Mouse (Mus musculus) hindbrain, embryonic 16.5 days (tissue): ENCODE results near the gene Rnf150. TPM values are rescaled to one million over a fixed set of nuclear protein-coding genes. Genes with fewer than 3 reads are reported as not detected.
"Not testable (repeated sequence)": the region's sequence is repeated elsewhere in the genome, so short reads cannot be mapped to it uniquely, and the experiment has no call there.

Source experiments
- ATAC-seq: fragments of 200-750 bp; cut with Nextera tagmentation; 2 replicates; pipeline ENCODE4 v1.8.0; 2017; ENCODE audit warnings: moderate TSS enrichment, moderate library complexity
- H3K27ac ChIP-seq: fragments of 300-500 bp; sonication (generic); 2 replicates; pipeline ENCODE4 v1.5.1; 2014; ENCODE audit warnings: low read depth, mild to moderate bottlenecking, control low read depth, low read length, moderate library complexity
- H3K27me3 ChIP-seq: fragments of 300-500 bp; sonication (generic); replicated peaks from 2 replicates; pipeline ENCODE4 v1.6.1; 2014; ENCODE audit warnings: low read length; ENCODE audit not compliant: control insufficient read depth, insufficient read depth
- H3K36me3 ChIP-seq: fragments of 300-500 bp; sonication (generic); 2 replicates; pipeline ENCODE4 v1.6.1; 2014; ENCODE audit warnings: mild to moderate bottlenecking, low read length, moderate library complexity, mixed read lengths; ENCODE audit not compliant: control insufficient read depth, insufficient read depth
- H3K4me1 ChIP-seq: fragments of 300-500 bp; sonication (generic); 2 replicates; pipeline ENCODE4 v1.6.1; 2014; ENCODE audit warnings: low read depth, low read length; ENCODE audit not compliant: control insufficient read depth, insufficient read depth
- H3K4me2 ChIP-seq: fragments of 300-500 bp; sonication (generic); 2 replicates; pipeline ENCODE4 v1.6.1; 2014; ENCODE audit warnings: mild to moderate bottlenecking, low read length, control low read depth, moderate library complexity
- H3K4me3 ChIP-seq: fragments of 300-500 bp; sonication (generic); 2 replicates; pipeline ENCODE4 v1.5.1; 2014; ENCODE audit warnings: mild to moderate bottlenecking, low read length, control low read depth, moderate library complexity
- H3K9ac ChIP-seq: fragments of 300-500 bp; sonication (generic); 2 replicates; pipeline ENCODE4 v1.6.1; 2014; ENCODE audit warnings: low read depth, mild to moderate bottlenecking, control low read depth, low read length, moderate library complexity
- H3K9me3 ChIP-seq: fragments of 300-500 bp; sonication (generic); 2 replicates; pipeline ENCODE4 v1.6.1; 2014; ENCODE audit warnings: mild to moderate bottlenecking, low read length, moderate library complexity; ENCODE audit not compliant: control insufficient read depth
- WGBS: fragments of 180-500 bp; shearing (Covaris S2); extraction: QIAGEN DNeasy Blood & Tissue Kit; methylation state at CpG from one replicate; pipeline ENCODE4 v1.1.7; 2014; 5-methylcytosine and 5-hydroxymethylcytosine counted together
- polyA plus RNA-seq: library from polyadenylated mRNA; unstranded; fragments of >200 nt; fragmentation: Nextera tagmentation; extraction: Ambion mirVana; gene quantifications from 2 replicates; pipeline ENCODE4 v1.2.1, GENCODE M21; 2015

Rnf150 gene
- polyA plus RNA-seq, 1 experiment from 2014 or later = 2.1 TPM

- Histone ChIP-seq H3K9ac (no peak overlapping the region), H3K4me3 (no peak overlapping the region), H3K4me2 (no peak overlapping the region), H3K9me3 (no peaks in the 10 kb centered on the region; the same call in 1 of the 2 replicates), H3K27ac (no peak overlapping the region), H3K36me3 (no peaks in the 10 kb centered on the region), H3K4me1 (no peaks in the 10 kb centered on the region), H3K27me3 (no peaks in the 10 kb centered on the region)
- ATAC-seq = no peak
- WGBS = 94% methylated on average over 5 of the region's 5 CpGs
Measured at GRCm38 (mm10) chr8:83079534-83079844, 216.3 kb downstream of the Rnf150 start.

- ATAC-seq = no peak
- Histone ChIP-seq H3K4me1 (no peaks in the 10 kb centered on the region), H3K36me3 (no peaks in the 10 kb centered on the region), H3K27ac (no peak overlapping the region), H3K4me2 (no peak overlapping the region), H3K9me3 (no peaks in the 10 kb centered on the region), H3K27me3 (no peaks in the 10 kb centered on the region), H3K9ac (no peak overlapping the region), H3K4me3 (no peak overlapping the region)
- 54% methylated on average over 4 of the region's 4 CpGs for WGBS
Measured at GRCm38 (mm10) chr8:83081266-83081665, 218.1 kb downstream of the Rnf150 start.

- ATAC-seq, H3K36me3 ChIP-seq, H3K4me3 ChIP-seq, H3K9me3 ChIP-seq, H3K27me3 ChIP-seq, H3K4me2 ChIP-seq, H3K27ac ChIP-seq, H3K4me1 ChIP-seq, H3K9ac ChIP-seq: not testable (repeated sequence)
- 78% methylated on average over 7 of the region's 8 CpGs for WGBS
Measured at GRCm38 (mm10) chr8:83081806-83082205, 218.7 kb downstream of the Rnf150 start.

GRCm38 (mm10) chr8:83082251-83082650, 219.1 kb downstream of the Rnf150 start:
- H3K27ac ChIP-seq = no peak overlapping the region
- H3K9ac ChIP-seq = no peak overlapping the region
- no peak for ATAC-seq
- 83% methylated on average over 7 of the region's 7 CpGs for WGBS
- H3K4me1 ChIP-seq = no peaks in the 10 kb centered on the region
- no peaks in the 10 kb centered on the region for H3K9me3 ChIP-seq
- no peaks in the 10 kb centered on the region for H3K27me3 ChIP-seq
- no peak overlapping the region for H3K4me2 ChIP-seq
- H3K36me3 ChIP-seq = no peaks in the 10 kb centered on the region
- H3K4me3 ChIP-seq = no peak overlapping the region

- no peak overlapping the region for H3K27ac ChIP-seq
- no peaks in the 10 kb centered on the region for H3K36me3 ChIP-seq
- no peak overlapping the region for H3K4me2 ChIP-seq
- 71% methylated on average over 6 of the region's 6 CpGs for WGBS
- no peaks in the 10 kb centered on the region for H3K9me3 ChIP-seq
- no peaks in the 10 kb centered on the region for H3K4me1 ChIP-seq
- no peak for ATAC-seq
- no peaks in the 10 kb centered on the region for H3K27me3 ChIP-seq
- no peak overlapping the region for H3K9ac ChIP-seq
- no peak overlapping the region for H3K4me3 ChIP-seq
Measured at GRCm38 (mm10) chr8:83083452-83083851, 220.3 kb downstream of the Rnf150 start.

- Histone ChIP-seq H3K4me2 (no peak overlapping the region), H3K9me3 (no peaks in the 10 kb centered on the region), H3K36me3 (no peaks in the 10 kb centered on the region), H3K27me3 (no peaks in the 10 kb centered on the region), H3K4me1 (peaks cover 2% of the 10 kb centered on the region), H3K9ac (no peak overlapping the region), H3K27ac (no peak overlapping the region), H3K4me3 (no peak overlapping the region)
- 81% methylated on average over 3 of the region's 3 CpGs for WGBS
- ATAC-seq = no peak
Measured at GRCm38 (mm10) chr8:83085581-83085980, 222.4 kb downstream of the Rnf150 start.

GRCm38 (mm10) chr8:83086625-83087024, 223.5 kb downstream of the Rnf150 start:
- H3K4me2 ChIP-seq = no peak overlapping the region
- ATAC-seq = no peak
- 89% methylated on average over 8 of the region's 8 CpGs for WGBS
- H3K4me3 ChIP-seq = no peak overlapping the region
- H3K9ac ChIP-seq = no peak overlapping the region
- H3K9me3 ChIP-seq = no peaks in the 10 kb centered on the region
- no peaks in the 10 kb centered on the region for H3K27me3 ChIP-seq
- H3K36me3 ChIP-seq = no peaks in the 10 kb centered on the region
- peaks cover 2% of the 10 kb centered on the region for H3K4me1 ChIP-seq
- H3K27ac ChIP-seq = no peak overlapping the region

- Histone ChIP-seq H3K4me3 (no peak overlapping the region), H3K4me2 (no peak overlapping the region), H3K4me1 (peaks cover 2% of the 10 kb centered on the region), H3K9ac (no peak overlapping the region), H3K36me3 (no peaks in the 10 kb centered on the region), H3K27ac (no peak overlapping the region), H3K9me3 (no peaks in the 10 kb centered on the region), H3K27me3 (no peaks in the 10 kb centered on the region)
- ATAC-seq = no peak
Measured at GRCm38 (mm10) chr8:83087604-83088003, 224.4 kb downstream of the Rnf150 start.

- H3K9ac ChIP-seq = no peak overlapping the region
- no peaks in the 10 kb centered on the region for H3K36me3 ChIP-seq
- 73% methylated on average over 6 of the region's 6 CpGs for WGBS
- H3K9me3 ChIP-seq = no peaks in the 10 kb centered on the region
- no peak for ATAC-seq
- no peak overlapping the region for H3K4me2 ChIP-seq
- no peak overlapping the region for H3K27ac ChIP-seq
- no peak overlapping the region for H3K4me3 ChIP-seq
- H3K4me1 ChIP-seq = peaks cover 2% of the 10 kb centered on the region
- no peaks in the 10 kb centered on the region for H3K27me3 ChIP-seq
Measured at GRCm38 (mm10) chr8:83088156-83088555, 225.0 kb downstream of the Rnf150 start.

GRCm38 (mm10) chr8:83089336-83089986, 226.3 kb downstream of the Rnf150 start:
- Histone ChIP-seq H3K27ac (no peak overlapping the region), H3K36me3 (no peaks in the 10 kb centered on the region), H3K9me3 (no peaks in the 10 kb centered on the region), H3K4me3 (no peak overlapping the region), H3K4me2 (0 out of 2 replicates have a peak overlapping the region, but pooled peaks have one; percentile 27), H3K9ac (no peak overlapping the region), H3K4me1 (peaks cover 2% of the 10 kb centered on the region), H3K27me3 (no peaks in the 10 kb centered on the region)
- ATAC-seq = peak; percentile 85
- 29% methylated on average over 10 of the region's 10 CpGs for WGBS
